Mouse (Mus musculus) ovary, postnatal 10 days (tissue): ENCODE data around the gene Dip2a.

ENCODE experiments used
- DNase-seq: peaks from one replicate; pipeline ENCODE4 v3.0.0; 2022; ENCODE audit warnings: low spot score

Dip2a gene

GRCm38 (mm10) chr10:76306738-76307137 is 38.4 kb downstream of the Dip2a start:
- DNase-seq = no peak

GRCm38 (mm10) chr10:76300133-76300532 is 45.0 kb downstream of the Dip2a start:
- DNase-seq = no peak

GRCm38 (mm10) chr10:76293222-76293621 is 51.9 kb downstream of the Dip2a start:
- DNase-seq = no peak

- DNase-seq = no peak
These were observed 55.0 kb downstream of the Dip2a start for GRCm38 (mm10) chr10:76289936-76290671.

- no peak for DNase-seq
These were observed 56.0 kb downstream of the Dip2a start for GRCm38 (mm10) chr10:76289052-76289451.

GRCm38 (mm10) chr10:76288268-76288993 is 56.7 kb downstream of the Dip2a start:
- DNase-seq = no peak

DNA sequence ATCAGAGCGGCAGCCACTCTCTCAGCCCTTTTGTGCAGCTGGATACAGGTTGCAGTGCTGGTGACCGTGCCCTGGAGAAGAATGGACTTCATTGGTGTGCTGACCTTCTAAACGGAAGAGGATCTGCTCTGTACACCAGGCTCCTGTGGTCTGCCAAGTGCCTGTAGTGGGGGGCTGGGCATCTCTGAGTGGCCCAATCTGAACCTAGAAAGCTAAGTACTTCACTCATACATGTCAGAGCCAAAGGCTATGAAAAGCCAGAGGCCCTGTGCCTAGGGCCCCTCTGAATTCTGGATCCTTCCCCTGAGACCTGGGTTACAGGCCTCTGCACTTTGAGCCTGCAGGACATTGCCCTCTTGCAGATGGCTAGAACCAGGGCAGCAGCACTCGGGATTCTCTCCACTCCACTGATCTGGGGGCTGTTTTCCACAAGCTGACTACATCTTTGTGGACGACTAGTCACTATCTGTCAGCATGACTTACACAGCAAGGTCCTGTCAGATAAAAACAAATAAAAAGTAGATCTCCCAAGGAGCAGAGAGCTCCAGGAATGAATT is 66.5 kb downstream of the Dip2a start:
- no peak for DNase-seq

DNA sequence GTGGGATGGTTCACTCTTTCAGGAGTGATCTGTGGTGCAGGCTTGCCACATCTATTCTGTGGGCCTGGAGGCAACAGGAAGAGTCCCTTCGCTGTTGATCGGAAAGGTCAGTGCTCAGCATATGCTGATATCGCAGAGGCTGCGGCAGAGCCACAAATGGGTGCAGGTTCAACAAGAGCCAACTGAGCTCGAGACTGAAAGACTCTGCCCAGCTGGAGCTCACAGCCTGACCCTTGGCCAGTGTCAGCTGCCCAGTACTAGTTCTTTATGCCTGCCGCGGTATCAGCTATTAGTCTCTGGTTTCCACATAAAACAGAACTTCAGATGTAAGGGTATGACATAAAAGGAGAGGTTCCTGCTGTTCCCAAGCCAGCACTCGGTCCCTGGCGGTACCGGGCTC is 69.8 kb downstream of the Dip2a start:
- DNase-seq = no peak

- no peak for DNase-seq
These were observed 73.9 kb downstream of the Dip2a start for GRCm38 (mm10) chr10:76271238-76271637.

GRCm38 (mm10) chr10:76262431-76262830 is 82.7 kb downstream of the Dip2a start:
- DNase-seq = no peak

GRCm38 (mm10) chr10:76261447-76261846 is 83.6 kb downstream of the Dip2a start:
- DNase-seq = no peak

GRCm38 (mm10) chr10:76260358-76261059 is 84.6 kb downstream of the Dip2a start:
- DNase-seq = no peak

GRCm38 (mm10) chr10:76259566-76260232 is 85.4 kb downstream of the Dip2a start:
- DNase-seq = no peak

GRCm38 (mm10) chr10:76257719-76258390 is 87.2 kb downstream of the Dip2a start:
- no peak for DNase-seq

GRCm38 (mm10) chr10:76257231-76257630 is 87.9 kb downstream of the Dip2a start:
- DNase-seq = no peak

- no peak for DNase-seq
These were observed 89.5 kb downstream of the Dip2a start for GRCm38 (mm10) chr10:76255617-76256016.

DNA sequence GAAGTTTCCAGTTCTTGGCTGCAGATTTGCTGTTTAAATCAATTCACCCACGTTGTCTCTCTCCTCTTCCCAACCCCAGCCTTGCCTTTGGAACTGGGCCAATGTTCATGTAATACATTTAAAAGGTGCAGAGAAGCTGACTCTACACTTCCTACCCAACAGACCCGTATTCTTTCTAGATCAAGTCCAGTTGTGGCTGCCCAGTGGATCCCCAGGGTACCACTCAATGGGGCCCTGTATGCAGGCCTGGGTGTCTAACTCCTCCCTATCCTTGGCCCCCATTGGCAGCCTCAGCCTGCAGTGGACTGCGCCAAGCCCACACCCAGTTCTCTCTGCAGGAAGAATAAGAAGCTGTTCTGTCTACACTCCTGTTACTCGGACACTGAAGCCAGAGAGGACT is 91.6 kb downstream of the Dip2a start, which contains the start of gene S100b:
Gene S100b (plus strand): TSS at position 318 of the 400 bp plus-strand sequence.
- DNase-seq = no peak

DNA sequence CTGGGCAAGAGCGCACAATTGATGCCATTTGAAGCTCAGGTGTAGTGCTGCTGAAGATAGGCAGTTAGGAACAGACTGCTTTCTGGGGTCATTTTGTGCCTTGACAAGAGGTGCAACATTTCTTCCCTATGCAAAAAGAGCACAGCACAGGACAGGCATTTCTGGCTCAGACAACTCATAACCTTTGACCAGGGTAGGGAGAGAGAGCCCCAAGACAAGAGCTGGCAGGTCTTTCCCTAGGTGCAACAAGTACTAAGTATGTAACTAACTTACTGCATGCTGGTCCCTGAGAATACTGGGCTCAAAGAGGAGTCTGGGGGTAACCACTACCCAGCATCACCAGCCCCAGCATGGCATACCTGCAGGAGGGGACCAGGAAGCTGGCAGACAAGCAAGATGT is 92.0 kb downstream of the Dip2a start:
- DNase-seq = no peak

- no peak for DNase-seq
These were observed 94.2 kb downstream of the Dip2a start for GRCm38 (mm10) chr10:76250870-76251269.

DNA sequence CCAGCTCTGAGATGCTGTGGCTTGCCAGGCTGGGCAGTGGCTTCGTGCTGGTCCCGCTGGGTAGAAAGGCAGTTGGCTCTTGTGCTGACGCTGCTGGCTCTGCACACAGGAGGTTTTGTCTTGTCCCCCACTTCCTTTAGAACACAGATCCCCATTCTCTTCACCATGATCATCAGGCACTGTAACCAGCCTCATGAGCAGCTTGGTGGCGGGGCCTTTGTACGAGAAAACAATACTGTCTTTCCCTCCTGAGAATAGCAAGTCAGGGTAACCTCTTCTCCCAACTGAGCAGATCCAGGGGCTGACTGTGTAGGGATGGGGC is 96.5 kb downstream of the Dip2a start:
- no peak for DNase-seq

- no peak for DNase-seq
These were observed 97.0 kb downstream of the Dip2a start for GRCm38 (mm10) chr10:76247960-76248646.
